Mouse (Mus musculus): ENCODE measurements around the gene Atat1.

GRCm38 (mm10) chr17:35919864-35920301 is 10.0 kb upstream of the Atat1 start:
- TF ChIP-seq CTCF (IDR thresholded peaks at IDR 0.05; ENCODE audit: extremely low read depth, insufficient read length, insufficient replicate concordance, low read depth, low read length) = no peak
- TF ChIP-seq POLR2A (IDR thresholded peaks at IDR 0.05; ENCODE audit: low read depth, low read length) = no peak

Measured in small intestine, adult 2 months (tissue).